Mouse (Mus musculus) testis, adult 2 months (tissue): Measurements from ENCODE around the gene Epor.

Source experiments
- CTCF ChIP-seq: fragments of 200-500 bp; IDR thresholded peaks from 2 replicates; pipeline ENCODE4 v1.5.1; 2012; ENCODE audit warnings: low read depth, mild to moderate bottlenecking, inconsistent platforms, low read length, moderate library complexity; ENCODE audit not compliant: control insufficient read depth, insufficient read depth, insufficient replicate concordance
- POLR2A ChIP-seq: fragments of 200-500 bp; IDR thresholded peaks from 2 replicates; pipeline ENCODE4 v1.6.1; 2012; ENCODE audit warnings: low read depth, mild to moderate bottlenecking, inconsistent platforms, low read length, moderate library complexity; ENCODE audit not compliant: control insufficient read depth

GRCm38 (mm10) chr9:21923036-21923435 is 40.3 kb downstream of the Epor start:
- no peak for TF ChIP-seq POLR2A
- TF ChIP-seq CTCF: no peak
